Mouse (Mus musculus) activated CD4-positive, CD25-positive, alpha-beta regulatory T cell, adult 4 months (primary cell): ENCODE results near the gene Plbd2. TPM values are rescaled to one million over a fixed set of nuclear protein-coding genes. Genes with fewer than 3 reads are reported as not detected.

Source experiments
- ATAC-seq: one replicate; pipeline ENCODE4 v1.8.0; 2017
- polyA plus RNA-seq, 2 experiments: library from polyadenylated mRNA; unstranded; fragments of 100-300 nt; shearing (Covaris generic); gene quantifications; one replicate each; pipeline ENCODE4 v1.2.1; 2017

Plbd2 gene
- polyA plus RNA-seq, 2 experiments from 2014 or later = 3.8 to 4.7 TPM

DNA sequence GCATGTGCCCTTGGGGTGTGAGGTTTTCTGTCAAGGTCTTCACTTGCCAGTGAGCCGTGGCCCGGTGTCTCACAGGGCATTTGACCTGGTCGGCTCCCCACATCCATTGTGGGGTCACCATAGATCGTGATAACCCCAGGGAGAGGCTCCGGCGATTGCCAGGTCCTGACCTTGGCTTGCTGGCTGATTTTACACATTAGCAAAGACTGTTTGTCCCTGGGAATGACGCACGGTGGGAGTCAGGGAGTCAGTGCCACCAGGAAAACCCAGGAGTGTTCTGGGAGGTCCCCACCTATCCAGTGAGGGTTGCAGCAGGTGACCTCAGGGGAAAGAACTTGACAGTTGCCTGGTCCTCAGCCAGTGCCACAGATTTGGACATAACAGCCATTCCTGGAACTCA is 30.7 kb downstream of the Plbd2 start, which contains the start of gene Sdsl:
Gene Sdsl (minus strand): TSS at position 41 of the 400 bp plus-strand sequence.
- no peak for ATAC-seq

DNA sequence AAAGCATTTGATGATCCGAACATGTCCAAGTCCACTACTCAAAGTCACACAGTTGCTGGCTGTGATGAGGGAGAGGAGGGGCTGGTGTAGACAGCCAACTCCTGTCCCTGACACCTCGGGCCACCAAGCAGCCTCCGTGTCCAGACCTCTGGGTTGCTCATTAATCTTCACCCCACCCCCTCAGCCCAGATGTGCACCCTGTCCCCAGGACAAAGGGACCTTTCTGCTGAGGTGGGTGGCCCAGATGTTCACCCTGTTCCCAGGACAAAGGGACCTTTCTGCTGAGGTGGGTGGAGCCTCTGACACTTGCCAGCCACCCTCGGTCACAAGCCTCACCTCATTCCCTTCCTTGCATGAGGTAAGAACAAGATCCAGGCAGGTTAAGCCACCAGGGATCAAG is 31.9 kb downstream of the Plbd2 start:
- no peak for ATAC-seq

DNA sequence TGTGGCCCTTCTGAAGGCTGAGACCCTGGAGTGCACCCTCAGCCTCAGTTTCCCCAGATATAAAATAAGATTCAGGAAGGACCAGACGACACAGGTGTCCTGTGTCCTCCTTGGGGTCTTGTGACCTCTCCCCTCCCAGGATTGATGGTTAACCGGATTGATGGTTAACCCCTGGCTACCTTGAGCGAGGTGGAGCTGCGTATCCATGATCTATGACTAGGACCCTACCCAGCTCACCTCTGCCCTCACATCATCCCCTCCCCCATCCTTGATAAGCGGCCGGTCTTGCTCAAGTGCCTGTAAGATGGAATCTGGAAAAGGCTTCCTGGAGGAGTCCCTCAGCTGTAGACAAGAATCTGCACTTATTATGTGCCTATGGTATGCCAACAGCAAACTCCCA is 34.6 kb downstream of the Plbd2 start:
- no peak for ATAC-seq

DNA sequence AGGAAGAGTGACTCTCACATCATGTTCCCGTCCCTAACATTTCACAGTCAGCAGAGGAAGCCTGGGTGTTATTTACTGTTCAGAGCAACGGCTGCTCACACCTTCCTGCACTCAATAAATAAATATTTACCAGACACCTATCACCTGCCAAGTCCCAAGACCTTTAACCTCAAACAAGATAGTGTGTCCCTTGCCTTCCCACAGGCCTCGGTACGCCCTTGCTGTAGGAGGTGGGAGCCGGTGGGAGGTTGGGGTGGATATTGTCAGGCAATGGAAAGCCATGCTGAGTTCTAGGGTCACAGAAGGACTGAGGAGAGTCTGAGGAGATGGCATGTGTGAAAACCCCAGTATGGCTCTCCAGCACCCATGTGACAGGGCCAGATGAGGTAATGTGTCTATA is 35.1 kb downstream of the Plbd2 start:
- no peak for ATAC-seq

DNA sequence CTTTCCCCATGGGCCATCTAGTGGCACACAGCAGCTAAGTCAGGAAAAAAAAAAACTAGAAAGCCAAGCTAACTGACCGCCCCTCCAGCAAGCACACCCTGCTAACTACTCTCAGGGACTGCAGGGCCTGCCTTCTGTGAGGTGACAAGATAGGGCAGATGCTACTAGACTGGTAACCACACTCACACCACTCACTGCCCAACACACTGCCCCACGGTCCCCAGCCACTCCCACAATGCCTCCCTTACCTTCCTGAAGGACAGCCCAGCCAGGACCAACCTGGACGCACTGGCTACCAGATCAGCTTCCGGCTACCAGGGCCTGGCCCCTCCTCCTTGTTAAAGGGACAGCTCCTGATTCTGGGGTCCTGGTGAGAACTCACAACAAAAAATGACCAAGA is 36.4 kb downstream of the Plbd2 start:
- ATAC-seq = no peak

DNA sequence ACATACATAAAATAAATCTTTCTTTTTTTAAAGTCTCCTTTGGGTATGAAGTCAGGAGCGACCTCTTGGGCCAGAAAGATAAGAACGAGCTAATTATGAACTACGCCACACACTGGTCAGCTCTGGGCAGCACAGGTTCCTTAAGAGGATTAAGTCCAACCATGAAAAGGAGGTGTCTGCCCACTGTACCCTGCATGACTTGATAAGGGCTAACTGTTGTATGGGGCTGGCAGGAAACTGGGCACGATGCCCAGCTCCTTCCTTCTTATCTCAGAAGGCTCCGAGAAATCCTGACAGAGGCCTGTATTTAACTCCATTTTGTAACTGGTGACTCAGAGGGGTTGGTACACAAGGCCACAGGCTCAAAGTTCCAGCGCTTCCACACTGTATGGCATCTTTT is 37.6 kb downstream of the Plbd2 start:
- ATAC-seq = no peak

DNA sequence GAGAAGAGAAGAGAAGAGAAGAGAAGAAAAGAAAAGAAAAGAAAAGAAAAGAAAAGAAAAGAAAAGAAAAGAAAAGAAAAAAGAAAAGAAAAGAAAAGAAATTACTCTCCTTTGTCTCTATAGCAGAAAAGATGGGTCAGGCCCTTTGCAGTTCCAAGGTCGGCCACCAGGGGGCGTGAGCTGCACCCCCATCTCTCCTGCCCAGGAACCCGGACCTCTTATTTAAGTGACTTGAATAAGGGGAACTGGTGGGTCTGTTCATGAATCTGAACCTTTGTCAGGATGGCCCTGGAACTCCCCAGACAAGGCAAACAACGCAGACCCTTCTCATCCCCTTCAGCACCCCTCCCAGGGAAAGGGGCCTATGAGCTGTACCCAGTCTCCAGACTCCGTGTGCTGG is 38.4 kb downstream of the Plbd2 start:
- no peak for ATAC-seq

DNA sequence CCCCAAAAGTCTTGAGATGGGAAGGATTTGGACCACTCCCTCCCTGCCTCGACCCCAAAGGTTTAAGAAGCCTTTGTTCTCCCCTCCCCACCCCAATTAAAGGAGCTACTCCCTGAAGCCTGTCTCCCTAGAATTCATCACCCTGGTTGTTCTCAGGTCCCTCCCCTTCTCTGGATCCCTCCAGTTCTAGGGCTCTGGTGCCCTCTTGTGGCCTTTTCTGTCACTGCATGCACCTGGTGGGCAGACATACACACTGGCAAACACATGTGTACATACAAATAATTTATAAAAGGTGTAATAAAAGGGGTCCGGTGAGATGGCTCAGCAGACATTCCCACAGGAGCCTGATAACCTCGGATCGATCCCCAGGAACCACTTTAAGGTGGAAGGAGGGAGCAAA is 39.1 kb downstream of the Plbd2 start:
- ATAC-seq = no peak

DNA sequence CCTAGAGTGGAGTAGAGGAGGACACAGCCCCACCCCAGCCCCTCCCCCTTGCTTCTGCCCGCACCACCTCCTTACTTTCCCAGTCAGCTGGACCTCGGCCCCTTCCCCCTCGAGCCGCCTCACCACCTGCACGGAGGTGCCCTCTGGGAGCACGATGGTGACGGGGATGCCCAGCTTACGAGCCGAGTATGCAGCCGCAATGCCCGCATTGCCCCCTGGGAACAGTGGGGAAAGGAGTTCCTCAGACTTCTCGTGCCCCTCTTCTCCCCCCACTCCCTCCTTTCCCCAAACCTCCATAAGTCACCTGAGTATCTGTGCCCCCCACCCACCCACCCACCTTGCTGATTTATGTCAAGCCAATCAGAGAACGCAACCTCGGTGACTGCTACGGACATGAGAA is 41.5 kb downstream of the Plbd2 start:
- ATAC-seq = no peak

DNA sequence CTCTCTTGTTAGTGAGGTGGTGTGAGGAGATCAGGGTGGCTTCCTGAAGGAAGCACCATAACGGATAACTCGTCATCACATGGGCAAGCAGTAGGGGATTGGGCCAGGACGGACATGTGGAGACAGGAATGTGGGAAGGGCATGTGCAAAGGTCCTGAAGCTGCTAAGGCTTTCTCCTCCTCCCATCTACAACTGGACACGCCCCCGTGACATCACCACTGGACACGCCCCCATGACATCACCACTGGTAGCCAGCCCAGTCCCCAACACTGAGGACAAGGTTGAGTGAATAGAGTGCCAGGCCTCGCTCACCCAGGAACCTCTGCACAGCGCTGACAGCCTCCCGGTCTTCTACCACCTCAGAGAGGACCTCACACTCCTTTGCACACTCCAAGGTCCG is 44.3 kb downstream of the Plbd2 start:
- ATAC-seq = no peak

DNA sequence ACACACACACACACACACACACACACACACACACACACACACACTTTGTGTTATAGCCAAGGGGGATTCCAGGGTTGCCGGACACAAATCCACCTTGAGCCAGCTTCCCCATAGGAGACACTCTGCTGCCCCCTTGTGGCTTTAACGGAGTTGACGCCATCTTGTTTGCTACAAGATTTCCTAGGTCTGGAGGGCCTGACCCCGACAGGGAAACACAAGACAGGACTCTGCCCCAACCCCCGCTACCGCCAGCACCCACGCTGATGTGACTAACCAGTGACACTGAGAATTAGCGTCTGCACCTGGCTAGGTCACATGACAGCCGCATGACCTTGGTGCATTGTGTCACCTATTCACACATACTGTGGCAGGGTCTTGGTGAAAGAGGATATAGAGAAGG is 45.8 kb downstream of the Plbd2 start:
- no peak for ATAC-seq

DNA sequence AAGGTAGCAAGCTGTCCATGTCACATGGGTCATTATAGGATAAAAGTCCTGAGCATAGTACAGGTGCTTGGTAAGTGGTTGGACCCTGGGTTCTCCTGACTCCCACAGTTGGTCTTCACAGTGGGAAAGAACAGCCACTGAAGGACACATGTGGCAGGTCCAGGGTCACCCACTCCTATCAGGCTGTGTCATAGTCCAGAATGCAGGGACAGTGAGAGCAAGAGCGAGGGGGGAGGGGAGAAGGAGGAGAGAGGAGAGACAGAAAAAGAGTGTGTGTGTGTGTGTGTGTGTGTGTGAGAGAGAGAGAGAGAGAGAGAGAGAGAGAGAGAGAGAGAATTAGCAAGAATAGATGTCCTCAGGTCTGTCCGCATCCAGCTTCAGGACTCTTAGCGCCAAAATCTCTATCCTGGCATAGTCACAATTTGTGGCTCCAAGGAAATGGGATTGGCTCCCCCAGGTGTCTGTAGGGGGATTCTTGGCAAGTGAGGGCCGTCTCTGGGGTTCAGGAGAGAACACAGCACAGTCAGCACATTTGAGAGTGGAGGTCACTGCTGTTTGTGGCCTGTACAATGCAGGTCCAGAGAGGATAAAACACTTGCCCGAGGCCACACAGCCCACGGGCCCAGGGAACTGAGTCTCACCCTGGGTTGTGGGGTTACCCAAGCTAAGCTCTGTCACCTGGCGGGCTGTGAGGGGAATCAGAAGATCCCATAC is 46.4 kb downstream of the Plbd2 start:
- ATAC-seq = no peak

DNA sequence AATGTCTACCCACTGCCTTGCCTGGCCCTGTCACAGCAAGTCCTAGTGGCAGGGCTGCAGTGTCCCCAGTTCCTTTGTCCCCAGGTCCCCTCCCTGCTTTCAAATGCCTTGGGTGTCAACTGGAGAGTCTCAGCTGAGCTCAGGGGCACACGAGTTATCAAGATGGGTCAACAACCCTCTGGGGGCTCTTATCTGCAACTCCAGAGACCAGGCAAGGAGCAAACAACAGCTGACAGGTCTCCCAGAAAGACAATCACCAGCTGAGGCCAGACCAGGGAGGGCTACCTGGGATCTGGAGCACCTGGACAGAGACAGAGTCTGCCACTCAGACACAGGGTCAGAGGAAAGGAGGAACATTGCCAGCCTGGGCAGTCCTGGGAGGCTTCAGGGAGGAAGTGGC is 47.2 kb downstream of the Plbd2 start:
- ATAC-seq = no peak

DNA sequence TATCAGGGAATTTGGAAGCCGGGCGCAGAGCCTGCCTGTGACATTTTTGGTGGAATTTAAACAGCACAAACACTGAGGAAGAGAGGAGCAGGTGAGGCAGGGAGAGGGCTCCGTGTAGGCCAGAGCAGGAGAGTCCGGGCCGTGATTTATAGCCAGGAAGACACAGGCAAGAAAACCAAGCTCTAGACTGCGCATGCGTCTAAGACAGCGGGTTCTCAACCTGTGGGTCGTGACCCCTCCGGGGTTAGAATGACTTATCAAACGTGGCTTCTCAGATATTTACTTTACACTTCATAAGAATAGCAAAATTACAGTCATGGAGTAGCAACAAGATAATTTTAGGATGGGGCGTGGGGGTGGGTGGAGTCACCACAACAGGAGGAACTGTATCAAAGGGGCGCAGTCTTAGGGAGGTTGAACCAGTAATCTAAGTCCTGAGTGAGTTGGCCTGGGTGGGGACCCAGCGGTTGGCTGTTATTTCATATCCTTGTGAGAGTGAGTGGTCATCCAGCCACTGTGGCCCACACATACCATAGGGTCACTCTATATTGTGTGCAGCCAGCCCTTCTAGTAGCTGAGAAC is 48.6 kb downstream of the Plbd2 start:
- no peak for ATAC-seq

DNA sequence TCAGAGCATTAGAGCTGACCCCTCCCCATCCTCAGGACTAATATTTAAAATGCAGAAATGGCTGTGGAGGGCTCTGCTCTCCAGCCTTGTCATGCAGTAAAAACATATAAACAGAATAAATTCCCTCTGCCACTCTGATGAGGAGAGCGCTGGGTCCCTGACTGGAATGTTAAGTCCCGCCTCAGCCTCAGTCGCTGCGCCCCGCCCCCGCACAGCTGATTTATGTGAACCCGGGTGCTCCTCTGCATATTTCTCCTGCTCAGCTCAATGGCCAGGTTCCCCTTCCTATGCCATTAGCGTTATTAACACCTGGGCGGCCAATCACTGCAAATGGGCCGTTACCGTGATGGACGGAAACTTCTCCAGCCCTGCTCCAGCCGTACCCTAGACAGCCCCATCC is 56.1 kb downstream of the Plbd2 start:
- no peak for ATAC-seq

DNA sequence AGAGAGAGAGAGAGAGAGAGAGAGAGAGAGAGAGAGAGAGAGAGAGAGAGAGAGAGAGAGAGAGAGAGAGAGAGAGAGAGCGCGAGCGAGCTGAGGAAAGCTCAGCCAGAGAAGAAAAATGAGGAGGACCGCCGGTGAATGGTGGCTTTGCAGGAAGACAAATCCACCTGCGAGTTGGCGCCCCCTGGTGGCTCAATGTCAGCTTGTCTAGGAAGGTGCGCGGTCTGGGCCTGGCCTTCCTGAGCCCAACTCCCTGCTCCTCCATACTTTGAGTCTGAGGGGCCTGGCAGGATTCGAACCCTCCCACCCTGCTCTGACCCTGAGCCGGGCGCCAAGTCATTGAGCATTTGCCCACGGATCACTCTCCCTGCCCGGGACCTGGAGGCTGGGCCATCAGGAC is 62.7 kb downstream of the Plbd2 start:
- ATAC-seq = no peak

DNA sequence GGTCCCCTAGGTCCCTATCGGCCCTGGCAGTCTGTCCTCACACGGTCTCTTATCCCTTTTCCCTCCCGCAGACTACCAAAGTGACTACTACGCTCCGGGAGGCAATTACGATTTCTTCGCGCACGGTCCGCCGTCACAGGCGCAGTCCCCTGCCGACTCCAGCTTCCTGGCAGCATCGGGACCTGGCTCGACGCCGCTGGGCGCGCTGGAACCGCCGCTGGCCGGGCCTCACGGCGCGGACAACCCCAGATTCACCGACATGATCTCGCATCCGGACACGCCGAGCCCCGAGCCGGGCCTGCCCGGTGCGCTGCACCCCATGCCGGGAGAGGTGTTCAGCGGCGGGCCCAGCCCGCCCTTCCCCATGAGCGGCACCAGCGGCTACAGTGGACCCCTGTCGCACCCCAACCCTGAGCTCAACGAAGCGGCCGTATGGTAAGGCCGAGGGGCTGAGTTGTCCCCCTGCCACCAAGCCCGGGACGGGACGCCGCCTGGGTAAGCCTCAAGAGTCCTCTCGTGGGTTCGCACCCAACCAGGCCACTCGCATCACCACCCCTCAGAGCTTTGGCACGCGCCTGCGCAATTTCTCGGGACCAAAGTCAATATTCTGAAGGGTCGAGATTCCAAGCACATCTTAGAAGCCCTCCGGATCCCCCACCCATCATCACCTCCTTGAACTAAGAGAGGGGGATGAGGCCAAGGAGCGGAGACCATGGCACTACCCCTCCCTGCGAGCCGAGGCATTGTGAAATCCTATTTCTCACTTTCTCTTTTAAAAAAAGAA is 63.3 kb downstream of the Plbd2 start:
- ATAC-seq = no peak

DNA sequence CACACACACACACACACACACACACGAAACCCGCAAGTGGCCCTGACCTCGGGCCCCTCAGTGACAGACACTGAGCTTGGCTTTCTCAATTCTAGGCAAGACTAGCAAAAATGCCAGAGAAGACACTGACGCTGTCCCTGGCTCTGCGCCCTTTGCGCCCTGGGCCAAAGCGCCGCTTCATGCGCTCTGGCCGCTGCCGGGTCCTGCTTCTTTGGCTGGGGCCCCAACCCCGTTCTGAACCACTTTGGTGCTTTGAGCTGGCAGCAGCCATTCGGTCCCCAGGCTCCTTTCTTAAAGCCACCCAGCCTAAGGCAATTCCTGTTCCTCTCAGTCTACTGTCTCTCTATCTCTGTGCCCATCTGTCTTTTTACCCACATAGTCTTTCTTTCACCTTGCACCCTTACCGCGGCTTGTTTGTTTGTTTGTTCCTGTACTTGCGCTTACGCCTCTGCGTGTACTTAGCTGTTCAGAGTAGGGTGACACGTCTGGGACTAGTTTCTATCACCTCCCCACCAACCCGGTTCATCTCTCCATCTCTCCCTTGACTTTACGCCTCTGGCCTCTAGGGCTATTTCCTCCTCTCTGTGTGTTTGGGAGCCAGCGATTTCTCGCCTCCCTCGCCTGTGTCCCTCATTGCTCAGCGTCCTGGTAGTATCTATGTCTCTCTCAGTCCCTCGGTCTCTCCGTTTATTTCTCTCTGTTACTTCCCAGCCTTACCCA is 64.3 kb downstream of the Plbd2 start:
- no peak for ATAC-seq

DNA sequence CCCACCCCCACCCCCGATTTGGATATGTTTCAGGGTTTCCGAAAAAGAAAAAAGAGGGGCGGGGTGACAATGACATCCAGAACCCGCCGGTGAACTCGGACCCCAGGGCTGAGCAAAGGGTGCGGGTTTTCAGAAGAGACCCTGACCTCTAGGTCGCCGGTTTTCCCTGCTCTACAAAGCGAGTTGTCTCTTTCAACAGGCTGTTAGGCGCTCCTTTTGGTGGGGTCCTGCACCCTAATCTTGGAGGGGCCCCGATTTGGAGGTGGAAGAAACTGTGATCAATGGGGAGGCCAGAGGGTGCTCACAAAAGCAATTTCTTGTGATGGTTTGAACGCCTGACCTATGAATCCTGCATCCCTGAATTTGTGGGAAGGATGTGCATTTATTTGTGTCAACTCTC is 65.0 kb downstream of the Plbd2 start:
- no peak for ATAC-seq

DNA sequence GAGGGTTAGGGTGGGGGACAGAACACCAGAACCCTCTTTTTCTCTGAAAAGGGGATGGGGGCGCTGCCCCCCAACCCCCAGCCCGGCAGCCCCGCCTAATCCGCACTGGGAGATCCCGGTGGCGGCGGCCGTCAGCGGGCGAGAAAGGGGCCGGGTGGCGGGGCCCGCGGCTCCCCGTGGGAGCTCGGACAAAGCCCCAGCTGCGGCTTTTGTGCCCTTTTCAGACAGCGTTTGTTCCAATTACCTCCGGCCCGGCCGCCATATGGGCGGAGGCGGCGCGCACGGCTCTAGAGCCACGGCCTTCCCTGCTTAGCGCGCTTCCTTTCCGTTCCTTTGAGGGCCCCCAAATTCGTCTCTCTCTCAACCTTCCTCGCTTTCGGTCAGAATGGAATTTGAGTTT is 65.4 kb downstream of the Plbd2 start:
- ATAC-seq = no peak

DNA sequence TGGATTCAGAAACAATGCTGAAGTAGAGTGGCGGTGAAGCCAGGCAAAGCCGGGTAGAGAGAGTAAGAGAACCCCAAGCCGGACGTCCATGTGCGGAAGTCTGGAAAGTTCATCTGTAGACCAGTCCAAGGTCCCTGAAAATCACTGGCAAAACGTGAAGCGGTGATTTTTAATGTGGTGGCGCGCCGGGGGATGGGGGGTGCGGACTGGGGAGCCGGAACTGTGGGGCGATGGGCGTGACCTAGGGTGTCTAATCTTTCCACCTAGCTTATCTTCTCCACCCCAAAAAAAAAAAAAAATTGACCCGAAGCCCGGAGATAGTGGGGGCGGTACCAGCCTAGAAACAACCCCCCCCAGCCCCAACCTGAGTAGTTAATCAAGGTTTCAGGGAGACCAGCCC is 65.9 kb downstream of the Plbd2 start:
- no peak for ATAC-seq

DNA sequence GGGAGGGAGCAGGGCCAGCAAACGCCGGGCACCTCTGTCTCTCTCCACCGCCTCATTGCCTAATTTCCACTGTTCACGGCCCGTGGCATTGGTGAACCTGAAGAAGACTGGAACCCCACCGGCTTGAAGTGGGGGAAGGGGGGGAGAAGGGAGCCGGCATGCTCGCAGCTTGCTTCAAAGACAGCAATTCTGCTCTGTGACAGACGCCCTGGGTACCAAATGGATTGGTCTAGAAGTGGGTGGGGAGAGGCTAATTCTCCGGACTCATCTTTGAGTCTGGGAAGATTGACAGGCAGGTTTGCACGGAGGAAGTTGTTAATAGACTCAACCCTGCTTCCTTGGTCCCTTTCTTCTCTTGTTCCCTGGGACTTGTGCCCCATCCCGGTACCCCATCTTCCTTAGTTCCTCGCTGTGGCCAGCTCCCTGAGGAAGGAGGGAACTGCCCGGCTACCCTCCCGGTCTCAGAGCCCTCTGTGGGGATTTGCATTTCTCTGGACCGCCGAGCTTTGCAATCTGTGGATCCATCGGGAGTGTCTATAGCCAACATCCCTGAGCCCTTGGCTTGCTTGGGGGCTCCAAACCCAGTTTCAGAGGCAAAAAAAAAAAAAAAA is 66.4 kb downstream of the Plbd2 start:
- ATAC-seq = no peak
